Mouse (Mus musculus) adrenal gland, adult 18-20 months (tissue): Measurements from ENCODE around the gene Batf. TPM values are rescaled to one million over a fixed set of nuclear protein-coding genes. Genes with fewer than 3 reads are reported as not detected.
"Not testable (repeated sequence)": the region's sequence is repeated elsewhere in the genome, so short reads cannot be mapped to it uniquely, and the experiment has no call there.

ENCODE experiments used
- DNase-seq, 2 experiments: peaks; one replicate each; pipeline ENCODE4 v3.0.0; 2021 to 2022; ENCODE audit warnings: low spot score in 2 of 2
- total RNA-seq, 2 experiments: library from RNA; stranded (reverse); gene quantifications; 1 replicate in 1 of 2; 2 replicates in 1 of 2; pipeline ENCODE4 v1.2.3; 2021

Batf gene
- total RNA-seq, 2 experiments from 2014 or later = 0.99 to 1.5 TPM

DNA sequence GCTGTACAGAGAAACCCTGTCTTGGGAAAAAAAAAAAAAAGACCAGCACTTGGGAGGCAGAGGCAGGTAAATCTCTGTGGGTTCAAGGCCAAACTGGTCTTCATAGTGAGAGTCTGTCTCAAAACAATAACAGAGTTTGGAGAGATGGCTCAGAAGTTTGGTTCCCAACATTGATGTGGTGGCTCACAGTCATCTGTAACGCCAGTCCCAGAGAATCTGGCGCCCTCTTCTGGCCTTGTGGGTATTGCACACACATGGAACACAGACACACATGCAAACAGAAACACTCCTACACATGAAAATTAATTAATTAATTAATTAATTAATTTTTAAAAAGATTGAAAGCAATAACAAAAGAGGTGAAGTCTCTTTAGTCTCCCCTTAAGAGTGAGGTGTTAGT, 4.1 kb upstream of the Batf start:
- no peak for DNase-seq

DNA sequence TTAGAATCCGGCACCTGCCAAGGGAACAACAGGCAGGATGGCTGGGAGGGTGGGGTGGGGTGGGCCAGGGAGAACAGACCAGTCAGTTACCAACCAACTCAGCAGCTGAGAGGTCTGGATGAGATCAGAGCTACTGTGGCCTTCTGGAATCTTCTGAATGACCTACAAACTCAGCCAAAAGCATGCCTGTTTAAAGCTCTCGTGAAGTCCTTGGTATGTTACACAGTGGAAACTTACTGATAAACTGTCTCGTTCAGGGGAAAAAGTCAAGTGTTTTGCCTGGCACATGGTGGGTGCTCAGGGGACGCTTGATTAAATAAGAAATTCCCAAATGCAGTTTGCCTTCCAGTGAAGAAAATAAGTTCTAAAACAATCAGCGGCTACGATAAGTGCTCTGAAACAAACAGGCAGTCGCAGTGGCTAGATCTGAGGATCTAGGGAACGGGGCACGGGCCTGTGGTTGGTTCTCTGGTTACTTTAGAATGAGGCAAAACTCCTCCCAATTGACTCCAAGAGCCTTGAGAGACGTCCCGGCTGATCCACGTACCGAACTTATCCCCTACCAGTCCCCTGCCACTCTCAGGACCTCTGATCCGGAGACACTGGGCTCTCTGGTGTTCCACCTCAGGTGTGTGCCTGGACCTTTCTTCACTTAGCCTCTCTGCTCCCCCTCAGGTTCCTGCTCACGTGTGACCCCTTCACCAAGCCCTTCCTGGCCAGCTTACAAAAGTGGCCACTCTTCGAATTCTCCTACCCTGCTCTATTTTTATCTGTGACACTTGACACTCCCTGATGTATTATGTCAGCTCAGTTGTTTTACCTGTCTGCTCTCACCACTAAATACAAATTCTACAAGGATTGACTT, 1.8 kb upstream of the Batf start:
- DNase-seq = no peak

DNA sequence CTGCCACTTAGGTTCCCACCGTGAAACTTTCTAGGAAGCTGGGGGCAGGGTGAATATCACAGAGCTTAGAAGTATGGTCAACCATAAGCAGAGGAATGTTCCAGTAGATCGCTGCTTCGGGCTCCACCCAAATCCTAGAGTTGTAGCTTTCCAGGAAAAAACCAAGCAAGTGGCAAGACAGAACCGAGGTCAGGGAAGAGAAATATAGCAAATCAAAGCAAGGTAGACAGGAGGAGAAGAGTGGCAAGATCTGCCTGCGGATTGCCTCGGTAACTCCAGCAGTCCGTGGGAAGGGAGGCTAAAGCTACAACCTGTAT, 706 bp downstream of the Batf start:
- DNase-seq = no peak

GRCm38 (mm10) chr12:85687846-85688245, 1.4 kb downstream of the Batf start:
- DNase-seq = no peak

GRCm38 (mm10) chr12:85695787-85696186, 9.3 kb downstream of the Batf start:
- DNase-seq = peak in 1 of 2 experiments; percentile 3

DNA sequence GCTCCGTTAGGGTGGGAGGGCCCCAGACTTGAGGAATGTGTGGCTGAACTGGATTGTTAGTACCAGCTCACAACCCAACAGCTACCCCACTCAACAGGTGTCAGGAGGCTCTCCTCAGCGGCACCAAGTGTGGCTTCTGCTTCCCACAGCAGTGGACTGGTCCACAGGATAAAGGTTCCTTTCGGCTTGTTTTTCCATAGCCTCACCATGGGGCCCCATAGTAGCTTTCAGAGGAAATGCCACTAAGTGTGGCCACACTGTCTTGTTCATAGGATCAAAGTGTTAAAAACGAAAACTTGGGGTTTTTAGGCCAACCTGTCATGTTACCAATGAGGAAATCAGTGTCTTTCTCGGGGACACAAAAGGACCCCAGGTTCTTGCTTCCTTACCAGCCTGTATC, 10.0 kb downstream of the Batf start:
- no peak for DNase-seq

DNA sequence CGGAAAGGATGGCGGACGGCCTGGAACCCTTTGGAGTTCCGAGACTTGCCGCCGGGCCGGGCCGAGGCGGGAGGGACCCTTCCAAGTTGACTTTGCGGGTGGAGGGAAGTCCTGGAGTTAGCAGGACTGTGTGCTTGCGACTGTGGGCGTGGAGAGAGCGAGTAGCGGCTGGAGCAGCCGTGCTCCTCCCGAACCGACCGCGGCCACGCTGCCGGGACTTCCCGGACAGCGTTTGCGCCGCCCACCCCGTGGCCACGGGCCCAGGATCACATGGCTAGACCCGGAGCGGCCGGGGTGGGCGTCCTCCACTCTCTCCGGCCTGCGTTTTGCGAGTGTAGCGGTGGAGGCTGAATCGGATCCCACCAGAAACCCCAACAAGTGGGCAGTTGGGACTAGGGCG, 11.7 kb downstream of the Batf start:
- DNase-seq = not testable (repeated sequence)

DNA sequence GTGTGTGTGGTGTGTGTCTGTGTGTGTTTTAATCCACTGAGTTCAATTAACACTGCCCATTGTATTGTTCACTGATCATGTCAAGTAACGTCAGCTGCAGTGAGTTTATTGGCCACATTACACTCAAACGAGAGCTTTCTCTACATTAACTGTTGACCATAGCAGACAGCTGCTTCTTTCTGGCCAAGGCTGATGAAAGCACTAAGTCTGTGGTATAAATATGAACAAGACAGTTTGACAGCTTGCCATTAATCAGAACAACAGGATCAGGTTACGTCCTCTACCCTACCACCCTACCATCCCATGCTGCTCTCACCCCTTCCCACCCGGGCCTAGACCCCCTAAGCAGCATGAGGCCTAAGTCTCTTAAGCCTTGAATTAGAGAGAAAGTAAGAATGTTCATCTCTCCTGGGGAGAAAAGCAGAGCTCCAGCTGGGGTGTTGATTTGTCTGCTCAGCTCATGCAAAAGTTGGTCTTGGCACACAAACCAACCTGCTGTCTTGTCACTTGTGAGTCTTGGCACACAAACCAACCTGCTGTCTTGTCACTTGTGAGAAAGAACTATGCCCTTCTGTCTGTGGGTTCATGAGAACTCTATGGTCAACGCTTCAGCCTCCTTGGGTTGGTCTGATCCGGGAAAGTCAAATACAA, 13.8 kb downstream of the Batf start:
- DNase-seq = no peak

GRCm38 (mm10) chr12:85700842-85701223, 14.4 kb downstream of the Batf start:
- no peak for DNase-seq

DNA sequence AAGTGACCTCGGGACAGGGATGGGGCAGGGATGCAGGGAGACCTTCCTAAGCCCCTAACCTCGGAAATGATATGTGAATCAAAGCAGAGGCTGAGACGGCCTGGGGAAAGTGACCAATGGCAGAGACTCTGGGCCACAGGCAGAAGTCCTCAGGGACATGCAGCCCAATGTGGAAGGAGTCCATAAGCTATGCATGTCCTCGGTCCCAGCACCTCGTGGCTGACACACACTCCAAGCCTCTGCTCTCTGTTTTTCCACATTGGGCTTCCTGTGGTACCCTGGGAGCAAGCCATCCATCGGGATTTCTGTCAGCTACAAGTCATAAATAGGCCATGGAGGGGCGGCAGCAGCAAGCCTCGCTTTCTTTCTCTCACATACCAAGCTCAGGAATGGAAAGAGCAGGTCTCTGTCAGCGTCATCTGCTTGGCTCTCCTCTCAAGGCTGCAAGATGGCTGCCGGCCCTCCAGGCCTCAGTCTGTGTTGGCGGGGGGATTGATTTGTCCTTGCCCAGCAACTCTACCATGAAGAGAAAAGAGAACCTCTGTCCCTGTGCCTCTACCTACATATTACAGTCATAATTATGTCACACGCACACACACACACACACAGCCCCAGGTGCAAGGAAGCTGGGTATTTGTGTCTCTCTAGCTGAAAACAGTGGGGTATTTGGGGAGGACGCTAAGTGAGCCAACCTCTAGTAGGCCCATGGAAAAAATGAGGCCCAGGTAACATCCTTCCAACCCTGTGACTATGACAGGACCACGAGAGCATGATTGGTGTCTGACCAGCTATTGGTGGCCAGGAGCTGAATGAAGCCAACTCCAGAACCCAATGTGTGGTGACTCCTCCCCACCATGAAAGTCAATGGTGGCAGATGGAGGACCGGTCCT, 15.9 kb downstream of the Batf start:
- DNase-seq = no peak

DNA sequence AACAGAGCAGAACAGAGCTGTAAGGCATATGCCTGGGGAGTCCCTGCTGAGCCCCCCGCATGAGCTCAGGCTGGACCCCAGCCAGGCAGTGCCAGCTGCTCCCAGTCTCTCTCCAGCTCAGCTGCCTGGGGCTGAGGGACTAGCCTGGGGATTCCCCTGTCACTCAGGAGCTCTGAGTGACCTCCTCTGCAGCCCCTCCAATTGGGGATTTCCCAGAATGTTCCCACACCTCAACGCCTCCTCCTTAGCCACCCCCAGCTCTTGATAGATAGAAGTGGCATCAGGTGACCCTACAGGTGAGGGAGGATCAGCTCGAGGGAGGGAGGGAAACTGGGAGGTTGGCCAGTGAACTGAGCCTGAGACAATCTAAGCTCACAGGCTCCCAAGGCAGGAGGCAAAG, 17.0 kb downstream of the Batf start:
- no peak for DNase-seq

DNA sequence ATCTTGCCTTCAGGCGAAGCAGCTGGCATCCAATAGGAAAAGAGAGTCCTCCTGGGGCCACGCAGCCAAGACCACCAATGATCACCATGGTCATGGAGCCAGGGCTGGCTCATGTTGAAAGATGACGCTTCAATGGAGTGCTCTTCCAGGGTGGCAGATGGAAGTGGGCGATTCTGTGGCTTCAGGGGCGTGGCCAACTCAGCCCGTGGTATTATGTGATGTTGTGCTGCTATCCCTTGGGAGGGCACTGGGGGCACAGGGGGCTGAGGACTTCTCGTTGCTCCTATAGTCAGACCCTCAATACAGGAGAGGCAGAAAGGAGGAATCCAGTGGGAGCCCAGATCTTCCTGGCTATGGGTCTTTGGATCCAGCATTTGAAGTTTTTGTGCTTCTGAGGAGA, 18.1 kb downstream of the Batf start:
- DNase-seq = no peak

DNA sequence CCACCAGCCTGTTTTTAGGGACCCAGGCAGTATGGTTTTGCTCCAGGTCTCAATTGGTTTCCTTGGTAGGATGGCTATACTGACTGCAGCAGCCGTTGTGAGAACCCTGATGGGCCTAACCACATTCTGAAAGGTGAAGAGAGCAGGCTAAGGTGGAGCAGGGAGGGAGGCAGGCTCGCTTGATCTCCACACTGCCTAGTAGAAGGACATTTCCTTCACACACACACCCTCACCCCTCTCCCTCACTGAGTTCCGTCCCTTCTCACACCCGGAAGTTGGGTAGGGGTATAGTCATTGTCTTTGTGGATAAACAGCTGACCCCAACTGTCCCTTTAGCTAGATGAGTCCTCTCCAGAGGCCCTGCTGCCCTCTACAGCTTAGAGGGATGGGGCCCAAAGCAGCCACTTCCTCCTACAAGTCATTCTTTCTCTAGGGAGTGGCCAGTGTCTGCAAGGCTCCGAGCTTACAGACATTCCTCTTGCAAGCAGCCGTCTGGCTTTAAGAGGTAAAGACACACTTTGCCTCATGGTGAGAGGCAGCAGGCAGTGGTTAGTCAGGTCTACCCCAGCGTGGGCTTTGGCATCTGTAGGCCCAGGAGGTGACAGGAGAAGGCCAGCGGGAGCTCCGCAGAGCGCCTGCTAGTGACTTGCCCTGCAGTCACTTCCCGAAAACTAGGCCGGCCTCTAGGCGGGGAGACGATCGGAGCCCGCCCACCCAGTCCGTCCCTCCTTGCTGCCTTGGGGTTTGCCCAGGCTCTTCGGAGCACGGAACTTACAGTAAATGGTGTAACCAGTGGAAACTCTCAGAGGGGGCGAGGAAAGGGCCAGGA, 18.7 kb downstream of the Batf start:
- peak; percentile 73 to 77 for DNase-seq

- no peak for DNase-seq
These were observed 19.5 kb downstream of the Batf start for GRCm38 (mm10) chr12:85705831-85706530.

DNA sequence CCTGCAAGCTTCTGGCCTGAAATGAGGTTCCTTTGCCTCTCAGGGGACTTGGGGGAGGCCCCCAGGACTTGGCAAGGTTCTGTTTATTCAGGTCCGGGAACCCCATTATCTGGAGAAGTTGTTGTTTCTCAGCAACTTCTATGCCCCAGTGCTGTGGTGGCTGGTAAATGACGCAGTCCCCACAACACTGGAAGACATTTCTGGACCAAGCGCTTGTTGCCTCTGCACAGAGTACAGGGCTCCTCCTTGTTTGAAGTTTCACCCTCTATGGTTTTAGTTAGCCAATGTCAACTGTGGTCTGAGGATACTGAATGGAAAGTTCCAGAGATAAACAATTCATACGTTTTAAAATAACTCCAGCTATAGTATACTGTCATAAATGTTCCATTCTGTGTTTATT, 20.4 kb downstream of the Batf start:
- no peak for DNase-seq

DNA sequence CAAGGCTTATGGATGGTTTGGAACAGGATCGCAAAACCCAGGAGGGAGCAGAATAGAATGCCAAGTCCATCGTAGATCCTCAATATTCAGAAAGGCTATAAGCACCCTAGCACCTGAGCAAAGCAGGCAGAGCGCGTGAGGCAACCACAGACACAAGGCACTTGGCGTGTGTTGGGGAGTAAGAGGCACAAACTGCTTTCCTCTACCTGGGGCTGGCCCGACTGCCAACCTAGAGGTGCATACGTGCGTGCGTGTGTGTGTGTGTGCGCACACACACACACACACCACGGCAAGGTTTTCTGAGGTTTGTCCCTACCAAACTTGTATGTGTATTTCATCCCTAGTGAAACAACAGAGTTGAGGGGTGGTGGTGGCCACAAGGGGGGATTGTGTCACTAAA, 20.9 kb downstream of the Batf start:
- no peak for DNase-seq

- DNase-seq = no peak
These were observed 22.1 kb downstream of the Batf start for GRCm38 (mm10) chr12:85708556-85708955.

DNA sequence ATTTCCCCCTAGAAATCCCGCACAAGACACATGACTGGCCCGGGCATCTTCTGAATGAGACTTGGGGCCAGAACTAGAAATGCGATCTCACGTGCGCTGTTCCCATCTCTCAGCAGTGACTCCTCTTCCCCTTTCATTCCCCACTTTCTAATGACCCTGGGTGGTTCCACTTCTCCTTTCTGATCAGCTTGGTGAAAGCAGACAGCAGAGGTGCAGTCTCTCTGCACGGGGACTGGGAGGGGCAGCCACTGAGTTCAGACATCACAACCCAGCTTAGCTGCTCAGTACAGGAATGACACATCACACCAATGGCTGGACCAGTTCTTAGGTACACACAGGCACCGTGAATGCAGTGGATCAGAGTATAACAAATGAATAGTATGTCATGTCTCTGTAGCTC, 24.2 kb downstream of the Batf start:
- DNase-seq = no peak

DNA sequence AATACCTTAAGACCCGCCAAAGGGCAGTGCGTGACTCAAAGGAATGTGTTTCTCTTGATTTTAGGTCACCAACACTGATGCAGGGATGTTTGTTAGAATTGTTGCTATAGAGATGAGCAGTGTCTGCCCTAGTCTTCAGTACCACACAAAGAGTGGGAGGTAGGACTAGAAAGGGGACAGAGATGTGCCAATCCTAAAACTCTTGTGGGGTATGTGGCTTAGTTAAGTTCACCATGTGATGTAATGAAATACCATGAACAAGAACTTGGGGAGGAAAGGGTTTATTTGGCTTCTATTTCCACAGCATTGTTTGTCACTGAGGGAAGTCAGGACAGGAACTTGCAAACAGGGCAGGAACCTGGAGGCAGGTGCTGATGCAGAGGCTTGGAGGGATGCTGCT, 26.1 kb downstream of the Batf start:
- DNase-seq = no peak

DNA sequence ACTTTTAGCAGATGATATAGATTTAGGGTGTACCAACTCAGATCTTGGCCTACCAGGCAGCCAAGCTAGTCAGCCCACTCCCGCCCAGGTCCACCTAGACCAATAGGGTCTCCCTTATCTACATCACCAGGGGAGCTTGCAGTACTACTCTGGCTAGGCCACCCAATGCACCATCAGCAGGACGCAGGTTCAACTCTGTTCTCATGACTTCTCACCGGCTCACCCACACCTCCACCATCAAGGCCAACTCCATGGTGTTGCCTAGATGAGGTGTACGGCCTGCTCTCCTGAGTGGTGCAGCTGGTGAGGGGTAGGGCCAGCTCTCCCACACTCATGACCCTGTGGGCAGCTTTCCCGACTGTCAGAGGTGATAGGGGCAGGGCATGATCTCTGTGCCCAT, 27.7 kb downstream of the Batf start:
- no peak for DNase-seq
